Mouse (Mus musculus): ENCODE data around the gene Trak1. TPM values are rescaled to one million over a fixed set of nuclear protein-coding genes. Genes with fewer than 3 reads are reported as not detected.

The Trak1 gene
- polyA plus RNA-seq, 2 experiments from 2014 or later = 9.4 to 11.2 TPM

DNA sequence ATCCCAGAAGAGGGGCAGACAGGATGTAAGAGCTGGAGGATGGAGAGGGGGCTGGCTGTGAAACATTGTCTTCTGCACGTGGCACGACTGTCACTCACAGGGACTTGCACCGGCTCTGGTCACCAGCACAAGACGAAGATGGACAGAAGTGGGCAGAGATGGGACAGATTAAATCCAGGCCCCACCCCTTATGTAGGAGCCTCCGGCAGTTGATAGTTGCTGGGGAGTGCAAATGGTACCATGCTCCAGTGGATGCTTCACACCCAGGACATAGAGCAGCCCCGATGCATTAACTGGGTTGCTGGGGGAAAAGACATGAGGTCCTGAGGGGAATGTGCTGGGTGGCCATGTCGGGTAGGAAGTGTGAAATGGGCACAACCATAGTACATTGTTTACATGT, 2.1 kb upstream of the Trak1 start:
- ATAC-seq = no peak

DNA sequence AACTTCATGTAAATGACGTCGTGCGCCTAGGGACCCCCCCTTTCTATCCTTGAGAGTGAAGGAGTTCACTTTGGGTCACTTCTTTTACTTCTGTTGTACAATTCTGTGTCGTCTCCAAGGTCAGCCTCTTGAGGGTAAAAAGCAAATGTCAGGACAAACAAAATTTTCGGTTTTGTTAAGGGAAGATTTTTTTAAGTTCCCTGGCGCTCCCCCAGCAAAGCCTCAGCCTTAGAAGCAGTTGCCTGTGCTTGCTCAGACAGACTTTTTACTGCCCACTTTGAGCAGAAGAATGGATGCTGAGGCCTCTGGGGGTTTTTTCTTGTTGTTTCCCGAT, 730 bp downstream of the Trak1 start:
- no peak for ATAC-seq

DNA sequence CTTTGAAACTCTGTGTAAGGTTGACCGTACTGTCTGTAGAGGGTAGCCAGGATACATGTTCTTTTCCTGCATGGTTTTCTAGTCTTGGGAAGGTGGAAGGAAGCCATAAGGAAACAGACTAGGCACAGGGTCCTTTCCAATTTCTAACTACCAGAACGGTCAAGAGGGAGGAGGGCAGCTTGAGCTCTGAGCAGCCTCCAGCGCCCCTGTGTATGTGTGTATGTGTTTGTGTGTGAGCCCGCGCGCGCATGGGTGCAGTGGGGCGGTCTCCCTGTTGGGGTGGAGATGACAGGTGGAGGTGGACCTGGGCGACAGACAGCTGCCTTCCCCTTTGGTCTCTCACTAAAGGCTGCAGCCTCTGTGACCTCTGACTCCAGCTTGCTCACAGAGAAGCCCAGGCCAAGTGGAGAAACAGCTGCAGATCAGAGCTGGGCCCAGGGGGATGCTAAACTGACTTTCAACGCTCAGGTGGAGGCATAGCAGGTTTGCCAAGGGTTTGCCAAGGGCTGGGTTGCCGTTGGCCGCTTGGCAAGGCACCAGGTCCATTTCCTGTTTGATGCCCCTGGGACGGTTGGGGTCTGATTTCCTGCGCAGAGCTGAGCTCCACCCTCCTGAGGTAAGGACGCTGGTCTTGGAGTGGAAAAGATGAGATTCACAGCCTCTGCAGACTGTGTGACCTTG, 1.2 kb downstream of the Trak1 start:
- peak; percentile 55 for ATAC-seq

DNA sequence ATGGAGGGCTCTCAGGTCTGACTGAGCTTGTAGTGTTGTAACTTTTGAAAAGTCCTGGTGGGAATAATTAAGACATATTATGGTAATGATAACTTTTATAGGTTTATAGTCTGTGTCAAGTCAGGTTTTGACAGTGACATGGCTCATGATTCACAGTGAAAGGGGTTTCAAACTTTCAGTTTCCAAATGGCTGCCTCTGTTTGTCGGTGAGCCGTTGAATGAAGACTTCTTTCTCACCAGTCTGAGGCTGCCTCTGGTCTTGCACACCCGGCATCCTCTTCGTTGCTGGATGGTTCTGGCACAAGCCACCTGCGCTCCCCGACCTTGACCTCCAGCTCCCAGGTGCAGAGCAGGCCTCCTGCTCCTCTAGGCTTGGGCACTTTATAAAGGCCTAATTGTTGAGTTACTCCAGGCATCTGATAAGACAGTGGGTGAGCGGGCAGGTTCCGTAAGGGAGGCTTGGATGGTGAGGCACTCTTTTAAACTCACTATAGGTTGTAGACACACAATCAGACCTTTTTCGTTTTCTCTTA, 2.0 kb downstream of the Trak1 start:
- ATAC-seq = peak; percentile 34

DNA sequence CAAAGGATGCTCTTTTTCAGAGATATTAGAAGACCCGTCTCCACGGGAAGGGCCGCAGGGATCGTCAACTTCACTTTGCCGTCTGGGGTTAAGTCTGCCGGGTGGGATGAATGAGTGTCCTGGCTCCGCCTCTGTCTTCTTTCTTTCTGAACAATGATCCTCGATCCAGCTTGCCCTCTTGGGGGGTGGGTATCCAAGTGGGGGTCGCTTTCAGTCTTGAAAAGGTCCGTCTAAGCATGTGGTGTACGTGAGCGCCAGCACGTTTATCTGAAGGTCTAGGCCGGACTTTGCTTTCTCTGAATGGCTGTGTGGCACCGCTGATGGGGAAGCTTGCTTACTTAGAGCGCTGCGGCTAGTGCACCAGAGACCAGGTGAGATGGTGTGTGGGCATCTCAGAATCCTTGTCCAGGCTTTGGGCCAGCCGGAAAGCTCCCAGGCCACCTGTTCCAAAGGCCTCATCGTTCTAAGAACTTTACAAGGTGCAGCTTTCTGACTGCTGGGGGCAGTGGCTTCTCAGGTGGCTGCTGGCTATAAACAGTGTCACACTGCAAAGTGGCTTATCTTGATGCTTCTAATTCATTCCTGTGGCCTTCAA, 2.8 kb downstream of the Trak1 start:
- ATAC-seq = no peak

DNA sequence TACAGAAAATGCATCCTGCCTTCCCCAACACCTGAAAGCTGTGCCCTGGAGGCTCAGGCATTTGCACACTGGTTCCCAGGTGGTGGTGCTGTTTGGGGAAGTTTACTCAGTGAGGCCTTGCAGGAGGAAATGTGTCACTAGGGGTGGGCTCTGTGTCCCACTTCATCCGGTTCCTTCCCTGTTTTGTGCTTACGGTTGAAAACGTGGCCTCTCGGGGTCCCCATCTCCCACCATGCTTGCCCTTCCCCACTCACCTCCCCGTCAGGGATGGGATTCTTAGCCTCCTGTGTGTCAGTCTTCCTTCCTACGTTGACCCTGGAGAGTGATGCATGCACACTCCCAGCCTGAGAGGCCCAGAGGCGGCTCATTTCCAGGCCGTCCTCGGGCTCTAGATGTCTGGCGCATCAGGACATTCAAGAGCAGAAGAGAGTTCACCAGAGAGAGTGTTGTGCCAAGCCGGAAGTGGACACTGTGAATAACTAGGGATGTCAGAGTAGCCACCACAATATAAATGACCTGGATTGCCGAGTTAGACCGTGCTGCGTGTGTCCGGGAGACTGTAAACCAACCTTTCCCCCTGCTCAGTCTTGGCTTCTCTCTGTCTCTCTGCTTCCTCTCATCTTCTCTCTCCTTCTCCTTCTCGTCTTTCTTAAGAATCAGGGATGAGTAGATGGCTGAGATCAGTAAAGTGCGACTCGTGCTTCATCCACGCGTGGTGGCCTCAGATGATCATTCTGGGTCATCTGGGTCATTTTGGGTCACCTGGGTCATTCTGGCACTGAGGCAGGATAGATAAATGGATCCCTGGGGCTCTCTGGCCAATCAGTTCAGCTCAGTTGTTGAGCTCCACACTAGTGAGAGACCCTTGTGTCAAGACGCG, 4.0 kb downstream of the Trak1 start:
- ATAC-seq = no peak

DNA sequence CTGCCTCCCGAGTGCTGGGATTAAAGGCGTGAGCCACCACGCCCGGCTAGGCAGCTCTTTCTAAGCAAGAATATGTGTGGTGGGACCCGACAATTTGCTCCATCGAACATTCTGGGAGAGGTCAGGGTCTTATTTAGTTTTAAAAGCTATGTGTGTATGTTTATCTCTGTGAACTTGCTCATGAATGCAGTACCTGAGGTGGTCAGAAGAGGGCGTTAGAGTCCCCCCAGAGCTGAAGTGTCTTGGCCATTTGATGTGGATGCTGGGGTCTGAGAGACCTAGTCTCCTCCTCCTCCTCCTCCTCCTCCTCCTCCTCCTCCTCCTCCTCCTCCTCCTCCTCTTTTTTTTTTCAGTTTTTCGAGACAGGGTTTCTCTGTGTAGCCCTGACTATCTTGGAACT, 5.2 kb downstream of the Trak1 start:
- no peak for ATAC-seq

DNA sequence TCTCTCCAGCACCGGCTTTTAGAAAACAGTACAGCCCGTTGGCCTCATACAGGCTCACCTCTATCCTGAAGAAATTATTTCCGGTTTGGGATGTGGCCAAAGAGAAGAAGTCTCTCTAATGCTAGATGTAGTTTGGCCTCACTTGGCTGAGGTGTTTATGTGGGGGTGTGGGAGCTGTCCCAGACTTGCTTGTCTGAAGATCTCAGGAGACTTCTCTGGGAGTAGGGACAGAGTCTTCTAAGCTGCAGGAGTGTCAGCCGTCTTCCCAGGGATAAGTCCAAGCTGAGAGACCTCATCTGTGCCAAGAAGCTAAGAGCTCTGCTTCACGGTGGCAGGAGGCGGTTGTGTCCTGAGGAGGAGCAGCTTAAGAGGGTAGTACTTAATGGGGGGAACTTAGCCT, 5.8 kb downstream of the Trak1 start:
- no peak for ATAC-seq

DNA sequence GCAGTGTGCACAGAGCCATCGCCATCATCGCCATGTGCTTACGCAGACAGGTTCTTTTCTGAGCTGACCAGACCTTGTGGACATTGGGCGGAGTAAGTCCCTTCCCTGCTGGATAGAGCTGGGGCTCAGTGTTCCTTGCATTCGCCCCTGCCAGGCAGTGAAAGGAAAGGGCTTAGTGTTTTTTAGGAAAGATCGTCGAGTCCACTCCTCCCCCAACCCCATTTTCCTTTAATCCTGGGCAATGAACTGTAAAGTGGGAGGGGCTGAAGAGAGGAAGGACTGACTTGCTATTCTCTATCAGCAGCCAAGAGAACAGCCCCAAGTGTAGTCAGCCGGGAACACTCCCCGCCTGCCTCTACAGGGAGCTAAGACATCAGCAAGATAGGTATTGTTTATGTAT, 6.4 kb downstream of the Trak1 start:
- no peak for ATAC-seq

DNA sequence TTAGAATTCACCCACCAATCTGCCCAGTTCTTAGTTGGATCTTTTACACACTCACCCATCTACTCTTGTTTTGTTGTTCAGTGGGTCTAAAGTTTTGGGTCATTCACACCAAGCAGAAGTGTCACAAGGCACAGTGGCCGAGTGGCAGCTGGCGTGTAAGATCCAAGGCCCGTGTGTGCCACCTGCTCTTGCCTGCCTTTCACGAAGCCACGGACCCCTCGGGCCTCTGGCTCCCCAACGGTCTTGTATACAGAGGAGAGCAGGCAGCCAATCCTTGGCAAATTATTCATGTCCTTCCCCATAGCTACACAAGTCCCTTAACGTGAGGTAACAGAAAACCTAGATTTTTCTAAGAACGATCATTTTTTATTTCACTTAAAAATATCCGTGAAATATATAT, 7.2 kb downstream of the Trak1 start:
- ATAC-seq = no peak

DNA sequence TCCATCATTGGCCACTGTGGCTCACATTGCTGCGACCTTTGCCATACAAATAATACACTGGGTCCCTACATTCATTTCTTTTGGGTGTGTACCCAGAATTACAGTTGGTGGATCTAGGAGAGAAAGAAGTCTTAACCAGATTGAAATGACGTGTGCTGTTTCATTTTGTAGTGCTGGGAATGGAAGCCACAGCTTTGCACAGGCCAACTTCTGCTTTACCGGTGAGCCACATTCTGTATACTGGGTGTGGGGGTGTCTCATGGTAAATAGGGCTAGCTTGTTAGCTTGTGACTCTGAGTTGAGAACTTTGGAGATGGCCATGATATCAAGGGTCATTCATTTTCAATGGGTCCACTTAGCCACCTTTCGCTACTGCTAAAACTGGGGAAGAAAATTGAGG, 8.2 kb downstream of the Trak1 start:
- no peak for ATAC-seq

DNA sequence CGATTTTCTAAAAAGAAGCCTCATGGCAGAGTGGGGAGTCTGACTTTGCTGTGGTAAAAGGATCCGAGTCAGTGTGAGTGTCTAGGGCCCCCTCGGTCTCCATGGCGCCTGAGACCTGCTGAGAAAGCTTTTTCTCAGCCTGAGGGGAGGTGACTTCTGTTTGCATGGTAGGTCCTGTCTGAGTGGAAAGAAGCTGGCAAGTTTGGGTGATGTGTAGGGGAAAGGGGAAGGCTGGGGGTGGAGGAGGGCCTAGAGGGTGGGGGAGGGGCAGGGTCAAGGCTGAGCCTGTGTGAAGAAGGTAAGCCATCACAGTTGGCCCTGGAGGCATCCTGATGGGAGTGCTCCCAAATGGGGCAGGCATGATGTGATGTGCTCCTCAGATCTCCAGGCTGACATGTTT, 12.0 kb downstream of the Trak1 start:
- no peak for ATAC-seq

DNA sequence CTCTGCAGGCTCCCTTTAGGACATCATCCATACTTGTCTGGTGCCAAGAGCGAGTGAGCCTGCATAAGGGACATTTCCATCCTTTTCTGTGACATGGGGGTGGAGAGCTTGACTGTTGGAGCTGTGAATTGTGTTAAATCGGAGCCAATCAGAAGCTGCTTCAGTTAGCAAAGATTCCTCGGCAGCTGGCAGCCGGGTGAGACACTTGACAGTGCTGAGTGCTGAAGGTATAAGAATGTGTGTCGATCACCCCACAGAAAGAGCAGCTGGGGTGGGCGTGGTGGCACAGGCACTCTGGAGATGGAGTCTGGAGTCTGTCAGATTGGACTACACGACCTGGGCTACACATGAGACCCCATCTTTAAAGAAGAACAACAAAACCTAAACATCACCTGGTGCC, 13.2 kb downstream of the Trak1 start:
- no peak for ATAC-seq

DNA sequence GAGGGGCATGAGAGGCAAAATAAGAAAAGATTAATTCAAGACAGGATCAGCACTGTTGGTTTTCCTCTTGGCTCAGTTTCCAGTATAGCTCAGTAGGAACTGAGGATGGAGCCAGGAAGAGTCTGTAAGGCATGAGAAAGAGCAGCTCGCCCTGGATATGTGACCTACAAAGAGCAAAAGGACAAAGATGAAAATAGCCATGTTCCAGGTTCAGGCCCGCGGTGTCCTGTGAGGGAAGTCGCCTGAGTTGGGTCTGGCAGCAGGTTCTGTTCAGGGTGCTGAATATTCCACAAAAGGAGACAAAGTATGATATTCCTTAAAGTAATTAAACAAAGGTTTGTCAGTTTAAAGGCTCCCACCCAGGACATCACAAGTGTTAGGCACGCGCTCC, 14.5 kb downstream of the Trak1 start:
- no peak for ATAC-seq

DNA sequence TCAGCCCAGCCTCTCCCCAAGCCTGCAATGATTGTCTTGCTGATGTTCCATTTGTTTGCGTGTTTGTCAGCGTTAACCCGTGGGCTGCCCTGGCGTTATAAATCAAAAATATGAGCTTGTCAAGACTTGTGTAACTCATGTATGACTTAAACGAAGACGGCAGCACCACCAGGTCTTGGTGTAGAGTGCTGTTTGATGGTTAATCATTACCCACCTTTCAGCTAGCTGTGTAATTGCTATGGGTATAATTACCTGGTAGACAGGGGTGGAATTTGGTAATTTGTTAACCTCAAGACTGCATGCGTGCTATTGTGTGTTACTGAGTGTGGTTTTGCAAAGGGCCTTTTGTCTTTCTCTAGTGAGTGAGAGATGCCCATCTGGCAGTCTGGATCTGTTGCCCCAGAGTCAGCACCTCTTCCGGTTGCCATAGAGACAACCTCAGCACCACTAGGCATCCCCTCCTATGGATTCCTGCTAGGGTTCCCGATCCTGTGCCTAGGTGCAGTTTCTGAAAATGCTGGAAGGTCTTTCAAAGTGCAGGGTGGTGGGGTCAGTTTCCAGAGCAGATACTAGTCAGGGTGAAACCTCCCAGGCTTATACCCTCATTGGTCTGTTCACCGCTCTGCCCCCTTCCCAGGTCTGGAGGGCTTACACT, 15.1 kb downstream of the Trak1 start:
- ATAC-seq = no peak

DNA sequence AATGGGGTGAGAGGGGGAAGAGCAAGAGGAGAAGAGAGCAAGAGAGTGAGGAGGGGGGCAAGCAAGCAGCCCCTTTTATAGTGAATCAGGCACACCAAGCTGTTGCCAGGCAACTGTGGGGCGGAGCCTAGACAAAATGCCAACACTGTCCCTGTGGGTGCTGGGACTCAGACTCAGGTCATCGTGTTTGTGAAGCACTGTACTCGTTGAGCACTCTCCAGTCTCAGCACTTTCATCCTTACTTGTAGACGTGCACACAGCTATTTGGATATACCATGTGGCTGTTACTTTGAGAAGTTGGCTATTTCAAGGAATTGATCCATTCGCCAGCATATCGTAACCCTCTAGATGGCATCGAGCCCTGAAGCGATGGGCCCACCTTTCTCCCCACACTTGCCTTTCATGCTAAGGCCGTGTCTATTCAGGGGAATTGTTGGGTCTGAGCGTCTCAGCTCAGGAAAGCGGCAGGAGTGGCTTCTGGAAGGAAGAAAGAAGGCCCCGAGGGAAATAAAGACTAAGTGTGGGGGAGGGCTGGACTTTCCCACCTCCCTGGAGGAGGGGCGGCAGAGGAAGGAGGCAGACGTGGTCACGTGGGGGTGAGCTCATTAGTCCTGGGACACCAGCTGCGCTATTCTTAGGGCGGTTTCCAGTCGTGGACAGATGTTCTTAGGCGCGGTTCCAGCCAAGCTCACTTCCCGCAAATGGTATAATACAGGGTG, 16.5 kb downstream of the Trak1 start:
- peak; percentile 64 for ATAC-seq

DNA sequence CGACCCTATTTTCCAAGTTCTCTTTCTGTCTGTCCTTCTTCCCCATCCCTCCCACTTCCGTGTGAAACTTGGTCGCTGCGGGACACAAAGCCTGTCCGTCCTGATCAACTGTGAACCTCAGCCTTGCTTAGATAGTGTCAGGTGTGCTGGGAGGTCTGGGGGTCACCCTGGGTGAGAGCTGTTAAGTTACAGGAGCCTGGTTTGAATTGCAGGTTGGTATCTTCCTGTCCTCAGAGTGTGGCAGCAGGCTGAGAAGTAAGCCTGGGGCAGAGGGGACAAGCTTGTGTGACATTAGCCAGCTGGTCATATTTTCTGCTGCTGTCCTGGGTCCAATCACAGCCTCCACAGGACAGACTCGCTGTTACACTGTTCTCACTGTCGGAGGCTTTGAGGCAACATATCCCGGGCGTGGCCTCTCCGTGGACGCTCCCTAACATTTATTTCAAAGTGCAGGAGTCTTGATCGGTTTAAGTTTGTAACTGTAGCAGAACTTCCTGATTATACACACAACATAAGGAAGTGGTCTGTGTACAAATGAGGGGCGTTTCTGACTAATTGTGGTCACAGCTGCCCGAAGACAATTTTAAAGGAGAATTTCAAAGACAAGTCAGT, 17.3 kb downstream of the Trak1 start:
- ATAC-seq = peak; percentile 19

DNA sequence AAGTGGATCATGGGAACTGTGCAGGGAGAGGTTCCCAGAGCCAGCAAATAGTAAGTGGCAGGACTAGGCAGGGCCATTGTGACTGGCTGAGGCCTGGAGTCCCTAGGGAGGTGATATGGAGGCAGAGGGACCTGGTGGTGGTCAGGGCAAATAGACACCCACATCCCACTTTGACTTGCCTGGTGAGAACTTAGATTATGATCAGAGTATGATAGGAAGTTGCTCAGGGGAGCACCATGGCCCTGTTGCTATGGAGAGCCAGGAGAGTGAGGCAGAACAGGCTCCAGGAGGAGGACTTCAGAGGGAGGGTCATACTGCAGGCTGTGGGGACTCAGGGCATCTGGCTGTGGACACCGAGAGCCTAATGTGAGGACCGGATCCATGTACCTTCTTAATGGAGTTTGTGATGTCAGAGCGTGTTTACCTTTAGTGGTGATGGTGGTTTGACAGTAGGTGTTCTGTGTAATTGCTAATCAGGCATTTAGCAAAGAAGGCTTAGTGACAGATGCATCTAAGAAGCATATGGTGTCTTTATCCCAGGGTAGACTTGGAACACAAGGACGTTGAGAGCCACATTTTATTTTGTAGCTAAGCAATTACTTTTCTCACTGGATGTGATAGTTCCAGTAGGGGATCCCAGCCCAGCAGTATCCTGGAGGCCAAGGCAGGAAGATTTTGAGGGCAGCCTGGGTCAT, 18.7 kb downstream of the Trak1 start:
- ATAC-seq = no peak

DNA sequence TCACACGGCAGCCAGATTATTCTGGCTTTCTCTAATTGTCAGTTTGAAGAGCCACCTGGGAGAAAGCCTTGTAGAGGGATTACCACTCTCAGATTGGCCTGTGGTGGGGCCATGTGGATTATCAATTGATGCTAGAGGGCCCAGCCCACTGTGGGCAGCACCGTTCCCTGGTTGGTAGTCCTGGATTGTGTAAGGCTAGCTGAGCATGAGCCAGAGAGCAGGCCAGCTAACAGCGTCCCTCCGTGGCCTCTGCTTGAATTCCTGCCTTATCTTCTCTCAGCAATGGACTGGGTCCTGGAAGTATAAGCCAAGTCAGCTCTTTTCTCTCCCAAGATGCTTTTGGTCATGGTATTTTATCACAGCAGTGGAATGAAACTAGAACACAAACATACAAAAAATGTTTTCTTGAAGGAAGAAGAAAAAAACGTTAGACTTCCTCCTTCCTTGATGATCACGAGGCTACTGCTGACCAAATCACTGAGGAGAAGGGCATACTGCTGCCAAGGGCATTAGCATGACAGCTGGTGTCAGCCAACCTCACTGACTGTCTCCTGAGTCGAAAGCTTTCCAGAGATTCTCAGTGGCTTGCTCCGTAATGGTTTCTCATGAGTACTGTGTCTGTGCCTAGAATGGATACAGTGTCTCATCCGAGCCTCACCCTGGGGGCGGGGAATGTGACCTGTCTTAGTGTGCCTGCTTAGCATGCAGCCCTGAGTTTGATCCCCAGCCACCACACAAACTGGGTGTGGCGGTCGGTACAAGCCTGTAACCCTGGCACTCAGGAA, 19.5 kb downstream of the Trak1 start:
- peak; percentile 33 for ATAC-seq

DNA sequence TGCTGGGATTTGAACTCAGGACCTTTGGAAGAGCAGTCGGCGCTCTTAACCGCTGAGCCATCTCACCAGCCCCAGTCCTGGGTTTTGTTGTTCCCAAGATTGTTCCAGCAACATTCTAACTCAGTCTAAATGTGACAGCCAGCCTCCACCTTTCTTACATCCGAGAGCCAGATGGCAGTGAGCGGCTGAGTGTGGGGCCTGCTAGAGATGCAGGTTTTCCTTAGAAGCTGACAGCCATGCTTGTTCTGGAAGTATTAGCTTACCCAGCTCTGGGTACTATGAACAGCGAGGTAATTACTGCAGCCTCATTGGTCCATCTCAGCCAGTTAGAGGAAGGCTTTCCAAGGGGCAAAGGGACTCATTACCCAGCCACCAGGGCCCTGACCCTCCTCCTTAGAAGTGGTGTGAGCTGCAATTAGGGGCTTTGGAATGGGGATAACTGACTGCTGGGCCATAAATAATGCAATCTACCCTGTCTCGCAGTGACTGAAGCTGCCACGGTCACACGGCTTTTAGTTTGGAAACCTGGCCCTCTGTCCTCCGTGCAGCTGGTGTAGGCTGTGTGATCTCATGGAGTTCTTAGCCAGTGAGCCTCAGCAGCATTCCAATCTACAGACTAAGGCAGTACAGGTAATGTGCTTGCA, 22.1 kb downstream of the Trak1 start:
- ATAC-seq = no peak
